Mouse (Mus musculus): ENCODE data around the gene Magi1. TPM values are rescaled to one million over a fixed set of nuclear protein-coding genes. Genes with fewer than 3 reads are reported as not detected.
A peak's percentile ranks its signal among the peaks of the same experiment; 100 is the strongest.

Magi1 gene
- total RNA-seq, 2 experiments from 2014 or later: 38.9 to 40.6 TPM

- DNase-seq: no peak
These were observed 478.2 kb downstream of the Magi1 start for GRCm38 (mm10) chr6:93805407-93805936.

GRCm38 (mm10) chr6:93802390-93802789 lies 481.3 kb downstream of the Magi1 start:
- DNase-seq: peak; percentile 18

GRCm38 (mm10) chr6:93800465-93800864 lies 483.3 kb downstream of the Magi1 start:
- no peak for DNase-seq

GRCm38 (mm10) chr6:93792309-93793215 lies 491.2 kb downstream of the Magi1 start:
- no peak for DNase-seq

GRCm38 (mm10) chr6:93789721-93790120 lies 494.0 kb downstream of the Magi1 start:
- DNase-seq: no peak

- no peak for DNase-seq
These were observed 496.7 kb downstream of the Magi1 start for GRCm38 (mm10) chr6:93787042-93787441.

- DNase-seq: no peak
These were observed 497.5 kb downstream of the Magi1 start for GRCm38 (mm10) chr6:93786220-93786619.

GRCm38 (mm10) chr6:93771081-93771480 lies 512.6 kb downstream of the Magi1 start:
- no peak for DNase-seq

- DNase-seq: no peak
These were observed 513.3 kb downstream of the Magi1 start for GRCm38 (mm10) chr6:93770283-93771025.

GRCm38 (mm10) chr6:93758114-93758513 lies 525.6 kb downstream of the Magi1 start:
- no peak for DNase-seq

GRCm38 (mm10) chr6:93757353-93758087 lies 526.2 kb downstream of the Magi1 start:
- DNase-seq: peak; percentile 86

- DNase-seq: no peak
These were observed 540.6 kb downstream of the Magi1 start for GRCm38 (mm10) chr6:93743145-93743544.

GRCm38 (mm10) chr6:93739786-93740185 lies 543.9 kb downstream of the Magi1 start:
- DNase-seq: no peak

GRCm38 (mm10) chr6:93737083-93737482 lies 546.6 kb downstream of the Magi1 start:
- DNase-seq: no peak

GRCm38 (mm10) chr6:93736071-93736470 lies 547.6 kb downstream of the Magi1 start:
- no peak for DNase-seq

GRCm38 (mm10) chr6:93733800-93734199 lies 549.9 kb downstream of the Magi1 start:
- no peak for DNase-seq

- no peak for DNase-seq
These were observed 554.0 kb downstream of the Magi1 start for GRCm38 (mm10) chr6:93729702-93730101.

GRCm38 (mm10) chr6:93728791-93729190 lies 554.9 kb downstream of the Magi1 start:
- no peak for DNase-seq

GRCm38 (mm10) chr6:93727630-93728178 lies 556.0 kb downstream of the Magi1 start:
- no peak for DNase-seq

- DNase-seq: peak; percentile 44
These were observed 556.8 kb downstream of the Magi1 start for GRCm38 (mm10) chr6:93726829-93727455.

- no peak for DNase-seq
These were observed 557.6 kb downstream of the Magi1 start for GRCm38 (mm10) chr6:93726121-93726520.

GRCm38 (mm10) chr6:93724749-93725148 lies 559.0 kb downstream of the Magi1 start:
- DNase-seq: no peak
